Mouse (Mus musculus) layer of hippocampus, postnatal 10 days (tissue): ENCODE measurements around the gene Cdh15. TPM values are rescaled to one million over a fixed set of nuclear protein-coding genes. Genes with fewer than 3 reads are reported as not detected.
A peak's percentile ranks its signal among the peaks of the same experiment; 100 is the strongest.

Experiments used
- DNase-seq, 2 experiments: peaks; one replicate each; pipeline ENCODE4 v3.0.0; 2021; ENCODE audit warnings: low spot score in 2 of 2
- total RNA-seq, 2 experiments: library from RNA; stranded (reverse); gene quantifications; 2 replicates each; pipeline ENCODE4 v1.2.3; 2021

Gene Cdh15
- total RNA-seq, 2 experiments from 2014 or later = 1.5 TPM

DNA sequence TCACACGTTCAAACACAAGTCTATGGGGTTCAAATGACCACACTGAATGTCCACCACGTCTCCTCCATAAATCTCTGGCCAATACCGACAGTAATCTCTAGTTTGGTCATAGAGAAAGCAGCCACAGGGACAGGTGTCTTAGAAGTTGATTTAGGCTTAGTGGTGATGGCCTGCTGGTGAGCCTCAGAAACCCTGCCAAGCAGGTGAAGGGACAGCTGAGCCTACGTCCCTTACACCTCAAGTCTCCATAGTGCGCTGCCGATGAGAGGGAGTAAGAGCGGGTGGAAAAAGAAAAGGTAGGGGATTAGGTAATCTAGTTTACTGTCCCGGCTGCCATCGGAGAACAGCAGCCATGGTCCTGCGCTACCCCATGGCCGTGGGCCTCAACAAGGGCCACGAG is 11.6 kb upstream of the Cdh15 start:
- no peak for DNase-seq

DNA sequence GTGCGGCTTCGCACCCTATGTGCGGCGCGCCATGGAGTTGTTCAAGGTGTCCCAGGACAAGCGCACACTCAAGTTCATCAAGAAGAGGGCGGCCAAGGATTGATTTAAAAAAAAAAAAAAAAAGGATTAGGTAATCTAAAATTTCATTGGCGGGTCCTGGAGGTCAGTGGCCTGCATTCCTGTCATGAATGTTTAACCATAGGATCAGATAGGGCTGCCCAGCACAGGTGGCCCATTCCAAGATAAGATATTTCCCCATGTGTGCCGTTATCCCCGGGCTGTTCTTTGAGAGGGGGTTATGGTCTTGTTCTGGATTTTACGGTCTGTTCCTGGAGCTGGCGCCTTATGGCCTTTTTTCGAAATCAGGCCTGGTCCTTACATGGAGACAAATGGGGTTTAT is 11.1 kb upstream of the Cdh15 start:
- no peak for DNase-seq

DNA sequence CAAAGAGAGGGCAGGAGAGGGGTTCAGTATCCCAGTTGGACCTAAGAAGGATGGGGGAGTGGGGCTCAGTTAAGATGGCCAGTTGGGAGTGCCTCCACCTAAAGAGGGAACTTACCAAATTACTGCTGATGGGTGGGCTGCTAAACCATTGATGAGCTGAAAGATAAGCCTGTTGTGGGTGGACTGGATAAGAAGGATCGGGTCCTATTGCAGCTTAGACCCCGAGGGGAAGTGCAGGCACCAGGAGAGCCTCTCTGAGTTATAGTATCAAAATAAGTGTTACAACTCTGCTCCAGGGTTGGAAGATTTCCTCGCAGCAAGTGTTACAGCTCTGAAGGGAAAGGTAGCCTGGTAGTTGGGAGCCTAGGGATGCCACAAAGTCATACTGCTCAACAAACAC is 3.6 kb upstream of the Cdh15 start:
- no peak for DNase-seq

DNA sequence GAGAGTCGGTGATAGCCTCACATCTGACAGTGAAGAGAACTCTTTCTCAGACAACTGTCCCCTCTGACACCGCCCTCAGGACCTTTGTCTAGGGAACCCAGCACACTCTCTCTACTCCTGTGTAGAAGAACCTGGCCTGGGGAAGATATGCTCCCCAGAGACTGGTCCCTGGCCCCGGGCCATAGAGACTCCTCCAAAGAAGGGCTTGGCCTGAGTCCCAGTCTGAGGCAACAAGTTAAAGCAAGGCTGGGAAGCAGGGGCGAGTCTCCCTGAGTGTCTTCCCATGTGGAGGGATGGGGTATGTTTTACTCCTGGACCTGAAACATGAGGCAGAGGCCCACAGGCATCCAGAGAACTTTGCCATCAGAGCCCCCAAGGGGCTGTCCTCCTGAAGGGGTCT is 2.1 kb upstream of the Cdh15 start:
- no peak for DNase-seq

DNA sequence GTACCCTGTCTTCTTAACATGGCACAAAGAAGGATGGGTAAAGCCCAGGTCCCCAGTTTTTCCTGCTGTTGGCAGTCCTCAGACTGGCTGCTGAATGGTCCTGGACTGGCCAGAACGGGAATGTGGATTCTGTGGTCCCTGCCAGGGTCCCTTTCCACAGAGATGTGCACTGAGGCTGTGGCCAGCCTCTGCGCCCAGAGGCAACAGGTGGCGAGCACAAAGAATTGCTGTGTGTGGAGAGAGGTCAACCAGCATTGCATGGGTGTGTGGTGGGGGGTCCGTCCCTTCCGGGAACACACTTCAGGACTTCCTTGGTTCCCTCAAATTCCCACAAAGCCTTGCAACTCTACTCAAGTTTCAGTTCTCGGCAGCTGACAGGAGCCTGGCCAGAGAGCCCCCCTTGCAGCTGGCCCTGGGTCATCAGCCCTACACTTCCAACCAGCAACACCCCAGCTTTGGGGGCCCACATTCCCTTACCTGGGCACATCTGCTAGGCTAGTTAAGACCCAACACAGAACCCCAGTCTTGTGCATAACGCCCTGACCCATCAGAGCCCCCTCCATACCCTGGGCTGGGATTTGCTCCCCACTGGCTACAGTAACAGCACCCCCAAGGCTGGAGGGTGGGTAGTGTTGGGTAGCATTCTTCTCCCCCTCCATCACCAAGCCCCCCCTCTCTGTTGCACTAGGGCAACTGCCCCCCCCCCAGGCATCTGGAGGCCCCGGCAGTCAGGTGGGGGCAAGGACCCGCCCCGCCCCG is 1.6 kb downstream of the Cdh15 start:
- DNase-seq = no peak

DNA sequence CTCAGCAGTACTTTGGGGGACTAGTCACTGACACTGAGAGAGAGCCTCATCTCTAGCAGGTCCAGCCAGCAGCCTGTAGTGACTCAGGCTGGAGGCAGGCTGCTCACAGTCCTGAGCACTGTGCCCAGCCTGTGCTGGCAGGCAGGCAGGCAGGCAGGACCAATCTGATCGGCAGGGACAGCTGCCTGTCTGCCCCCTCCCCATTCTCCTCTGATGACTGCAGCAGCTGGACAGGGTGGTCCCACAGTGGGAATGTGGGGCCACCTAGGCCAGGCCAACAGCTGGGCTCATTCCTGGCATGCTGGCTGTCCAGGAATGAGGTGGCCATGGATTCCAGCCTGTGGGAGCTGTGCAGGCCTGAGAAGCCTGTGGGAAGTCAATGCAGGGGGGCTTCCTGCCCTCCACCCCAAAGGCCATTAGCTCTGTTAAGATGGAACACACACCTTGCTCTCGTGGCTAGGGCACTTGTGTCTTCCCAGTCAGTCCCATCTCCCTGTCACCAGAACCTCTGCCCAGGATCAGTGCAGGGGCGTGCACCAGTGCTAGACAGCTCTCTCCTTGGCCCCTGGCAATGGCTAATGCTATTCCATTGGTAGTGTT is 3.0 kb downstream of the Cdh15 start:
- no peak for DNase-seq

DNA sequence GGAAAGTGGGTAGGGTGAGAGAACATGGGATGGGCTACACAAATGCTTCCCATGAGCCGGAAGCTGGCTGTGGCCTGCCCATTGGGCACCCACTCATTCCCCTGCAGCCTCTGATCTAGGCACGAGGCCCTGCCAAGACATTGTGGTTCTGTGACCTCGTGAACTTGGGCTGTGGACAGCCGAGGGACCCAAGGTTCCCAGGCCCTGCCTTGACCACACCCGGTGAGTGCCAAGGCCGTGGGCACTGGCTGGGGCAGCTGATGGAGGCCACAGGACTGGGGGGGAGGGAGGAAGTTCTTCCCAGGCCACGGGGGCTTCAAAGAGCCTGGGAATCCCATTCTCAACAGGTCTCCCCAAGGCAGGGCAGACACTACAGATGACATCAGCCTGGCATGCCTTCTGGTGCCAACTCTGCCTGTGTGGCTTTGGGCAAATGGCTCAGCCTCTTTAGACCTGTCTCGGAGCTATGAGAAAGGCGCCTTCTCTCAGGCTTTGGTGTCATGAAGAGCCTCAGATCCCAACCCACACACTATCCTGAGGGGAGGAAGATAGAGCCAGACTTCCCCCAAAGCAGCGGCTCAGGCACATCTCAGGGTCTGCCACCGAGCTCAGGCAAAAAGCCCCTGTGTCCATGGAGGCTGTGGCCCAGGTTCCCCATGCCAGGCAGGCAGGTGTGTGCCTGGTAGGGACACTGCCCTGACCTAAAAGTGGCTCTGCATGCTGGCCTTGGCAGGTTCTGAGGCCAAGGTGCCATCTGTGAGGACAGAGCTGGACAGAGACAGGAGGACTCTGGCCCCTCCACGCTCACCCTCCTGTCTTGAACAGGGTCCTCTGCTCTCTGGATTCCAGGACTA is 4.2 kb downstream of the Cdh15 start:
- DNase-seq = no peak

DNA sequence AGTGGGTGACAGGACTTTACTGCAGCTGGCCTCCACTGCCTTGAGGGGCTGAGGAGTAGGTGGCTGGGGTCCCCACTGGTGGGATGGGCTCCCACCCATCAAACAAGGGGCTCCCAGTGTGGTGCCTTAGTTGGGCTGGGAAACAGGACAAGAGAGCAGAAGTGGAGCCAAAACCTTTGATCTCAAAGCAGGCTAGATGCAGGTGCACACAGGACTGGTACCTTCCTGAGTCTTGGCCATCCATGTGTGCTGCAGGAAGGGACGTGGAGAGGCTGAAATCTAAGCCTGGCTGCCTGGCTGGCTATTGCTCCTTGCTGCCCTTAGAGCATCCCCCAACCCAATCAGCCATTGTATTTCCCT is 4.8 kb downstream of the Cdh15 start:
- DNase-seq = no peak

DNA sequence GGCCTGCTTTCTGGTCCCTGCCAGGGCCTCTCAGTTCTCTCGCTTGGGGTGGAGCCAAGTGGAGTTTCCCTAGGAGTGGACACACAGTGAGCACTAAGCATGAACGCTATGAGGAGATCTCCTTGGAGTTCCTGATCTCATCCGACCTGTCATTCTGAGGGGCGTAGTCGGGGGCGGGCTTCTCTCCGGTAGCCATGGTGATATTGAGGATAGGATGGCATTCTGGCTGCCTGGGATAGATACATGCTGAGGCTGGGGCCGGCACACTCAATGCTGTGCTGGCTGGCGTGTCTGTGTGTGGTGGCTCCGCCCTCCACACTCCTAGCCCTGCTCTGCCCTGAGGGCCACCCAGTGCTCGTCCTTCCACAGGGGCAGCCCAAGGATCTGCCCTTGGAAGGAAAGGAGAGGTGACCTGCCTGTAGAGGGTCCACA is 5.6 kb downstream of the Cdh15 start:
- peak; percentile 37 to 51 for DNase-seq

DNA sequence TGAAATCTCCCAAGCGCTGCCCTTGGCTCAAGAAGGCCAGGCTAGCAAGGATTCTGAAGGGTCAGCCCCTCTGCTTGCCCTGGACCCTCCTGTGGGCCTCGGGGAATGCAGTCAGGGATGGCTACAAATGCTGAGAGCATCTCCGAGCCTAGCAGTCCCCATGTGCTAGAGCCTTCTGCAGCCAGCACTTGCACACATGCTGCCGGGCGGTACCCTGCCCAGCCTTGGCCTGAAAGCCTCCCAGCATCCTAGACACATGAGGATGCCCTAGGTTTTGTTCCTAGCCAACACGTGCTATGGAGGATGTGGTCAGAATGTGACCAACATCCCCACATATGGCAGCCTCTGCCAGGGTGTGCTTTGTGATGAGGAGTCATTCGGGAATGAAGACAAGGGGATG is 6.6 kb downstream of the Cdh15 start:
- no peak for DNase-seq

DNA sequence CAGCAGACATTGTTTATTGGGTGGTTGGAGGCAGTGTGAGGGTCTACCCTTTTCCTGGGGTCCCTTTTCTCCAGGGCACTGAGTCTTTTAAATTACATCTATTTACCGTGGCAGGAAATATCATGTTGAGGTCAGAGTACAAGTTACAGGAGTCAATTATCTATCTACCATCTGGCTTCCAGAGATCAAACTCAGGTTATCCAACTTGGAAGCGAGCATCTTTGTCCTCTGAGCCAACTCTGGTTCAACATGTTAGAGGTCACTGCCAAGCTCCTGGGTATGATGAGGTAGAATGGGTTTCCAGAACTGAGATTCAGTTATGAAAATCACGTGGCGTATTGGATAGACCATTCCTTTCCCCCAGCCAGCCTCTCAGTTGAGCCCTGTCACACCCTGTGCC is 7.4 kb downstream of the Cdh15 start:
- no peak for DNase-seq

DNA sequence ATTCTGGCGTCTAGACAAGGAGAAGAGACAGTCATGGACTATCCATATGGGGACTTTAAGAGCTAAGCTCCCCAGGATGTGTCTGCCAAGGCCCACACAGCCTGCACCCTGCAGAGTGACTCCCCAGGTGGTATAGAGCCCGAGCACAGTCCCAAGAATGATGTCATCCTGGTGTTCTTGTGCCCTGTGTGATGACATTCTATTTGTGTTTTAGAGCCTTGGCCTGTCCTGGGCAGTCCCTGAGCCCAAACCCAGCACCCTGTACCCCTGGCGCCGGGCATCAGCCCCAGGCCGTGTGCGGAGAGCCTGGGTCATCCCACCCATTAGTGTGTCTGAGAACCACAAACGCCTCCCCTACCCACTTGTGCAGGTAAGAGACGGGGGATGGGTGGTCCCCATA is 8.5 kb downstream of the Cdh15 start:
- no peak for DNase-seq

DNA sequence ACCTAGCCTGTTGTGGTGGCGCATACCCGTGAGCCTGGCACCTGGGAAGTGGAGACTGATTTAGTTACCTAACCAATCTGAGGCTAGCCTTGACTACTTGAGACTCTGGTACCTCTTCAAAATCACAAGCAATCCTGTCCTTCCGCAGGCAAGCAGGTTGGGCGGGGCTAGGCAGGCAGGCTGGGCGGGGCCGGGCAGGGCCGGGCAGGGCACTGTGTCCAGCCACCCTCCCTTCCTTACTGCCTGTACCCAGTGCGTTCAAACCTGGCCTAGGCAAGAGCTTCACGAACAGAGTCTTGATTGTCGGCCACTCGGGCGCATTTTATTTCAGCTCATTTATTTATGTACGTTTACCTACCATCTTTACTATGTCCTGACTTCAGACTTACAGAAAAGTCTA is 12.1 kb downstream of the Cdh15 start:
- no peak for DNase-seq

DNA sequence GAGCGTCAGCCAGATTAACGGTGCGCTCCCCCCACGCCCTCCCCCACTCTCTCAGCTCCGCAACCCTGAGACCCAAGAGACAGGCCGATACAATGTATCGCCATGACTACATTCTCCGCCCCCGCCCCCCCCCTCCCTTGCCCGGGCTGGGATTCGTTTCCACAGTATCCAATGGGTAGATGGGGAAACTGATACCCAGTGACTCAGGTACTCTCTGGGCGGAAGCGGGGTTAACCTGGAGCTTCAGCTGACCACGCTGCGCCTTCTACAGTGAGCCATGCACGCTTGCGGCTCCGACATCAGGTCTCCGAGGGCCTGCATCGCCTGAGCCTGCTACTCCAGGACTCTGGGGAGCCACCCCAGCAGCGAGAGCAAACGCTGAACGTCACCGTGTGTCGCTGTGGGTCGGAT is 17.0 kb downstream of the Cdh15 start:
- DNase-seq = no peak

DNA sequence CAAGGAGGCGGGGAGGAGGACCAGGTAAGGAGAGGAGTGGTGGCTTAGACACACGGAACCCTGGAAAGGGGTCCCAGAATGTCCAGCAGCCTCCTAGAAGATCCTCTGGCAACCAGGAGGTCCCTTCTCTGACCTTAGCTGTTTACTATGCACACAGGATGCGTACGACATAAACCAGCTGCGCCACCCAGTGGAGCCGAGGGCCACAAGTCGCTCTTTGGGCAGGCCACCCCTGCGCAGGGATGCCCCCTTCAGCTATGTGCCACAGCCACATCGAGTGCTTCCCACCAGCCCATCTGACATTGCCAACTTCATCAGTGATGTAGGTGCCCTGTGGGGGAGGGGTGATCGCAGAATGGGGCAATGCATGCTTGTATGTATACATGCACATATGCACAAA is 17.7 kb downstream of the Cdh15 start:
- peak; percentile 19 to 44 for DNase-seq

DNA sequence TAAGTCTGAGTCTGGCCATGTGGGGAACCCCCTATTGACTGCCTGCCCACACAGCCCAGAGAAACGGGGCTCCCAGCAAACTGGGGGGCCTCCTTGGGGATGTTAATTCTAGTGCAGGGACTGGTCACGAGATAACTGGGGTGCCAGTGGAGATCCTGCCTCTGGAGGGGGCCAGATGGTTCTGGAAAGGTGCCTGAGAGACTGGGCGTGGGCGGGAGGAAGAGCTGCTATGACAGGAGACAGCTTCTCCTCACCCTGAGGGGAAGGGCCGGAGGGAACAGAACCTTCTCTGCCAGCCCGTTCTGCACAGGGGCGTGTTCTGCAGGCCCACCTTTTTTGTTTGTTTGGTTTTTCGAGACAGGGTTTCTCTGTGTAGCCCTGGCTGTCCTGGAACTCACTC is 18.5 kb downstream of the Cdh15 start:
- DNase-seq = no peak

DNA sequence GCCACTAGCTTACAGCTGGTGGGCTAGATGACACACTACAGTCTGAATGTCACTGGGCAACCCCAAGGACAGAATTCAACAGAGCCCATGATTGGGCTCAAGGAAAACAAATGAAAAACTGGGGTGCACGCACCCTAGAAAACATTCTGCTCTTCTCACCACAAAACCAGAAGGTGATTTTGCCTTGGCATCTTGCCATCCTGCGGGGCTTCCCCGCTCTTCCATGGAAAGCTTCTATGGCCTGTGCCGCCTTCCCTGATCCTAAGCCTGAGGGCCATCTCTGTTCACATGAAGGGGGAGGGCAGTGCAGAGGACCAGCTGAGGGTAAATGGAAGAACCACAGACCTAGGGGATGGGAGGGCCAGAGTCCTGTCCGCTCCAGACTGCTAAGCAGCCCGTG is 20.2 kb downstream of the Cdh15 start:
- DNase-seq = no peak

DNA sequence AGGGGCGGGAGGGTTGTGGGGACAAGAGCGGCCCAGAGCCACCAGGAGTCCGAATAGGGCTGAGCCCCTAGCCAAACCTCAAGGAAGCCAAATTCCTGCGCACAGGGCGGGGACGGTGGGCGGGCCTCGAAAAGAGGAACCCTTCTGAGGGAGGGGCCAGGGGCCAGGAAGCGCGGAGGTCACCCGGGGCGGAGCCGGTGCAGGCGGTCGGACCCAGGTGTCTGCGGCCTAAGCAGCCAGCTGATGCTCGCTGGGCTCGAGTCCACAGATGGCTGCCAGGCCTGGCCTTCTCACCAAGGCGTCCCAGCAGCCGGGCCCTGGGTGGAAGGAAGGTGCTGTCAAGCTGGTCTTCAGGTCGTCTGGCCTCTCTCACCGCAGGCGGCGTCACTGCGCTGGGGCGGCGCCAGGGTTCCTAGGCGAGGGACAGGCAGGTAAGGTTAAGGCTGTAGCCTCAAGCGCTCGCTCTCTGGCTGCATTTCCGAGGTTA is 22.7 kb downstream of the Cdh15 start:
- DNase-seq = no peak

DNA sequence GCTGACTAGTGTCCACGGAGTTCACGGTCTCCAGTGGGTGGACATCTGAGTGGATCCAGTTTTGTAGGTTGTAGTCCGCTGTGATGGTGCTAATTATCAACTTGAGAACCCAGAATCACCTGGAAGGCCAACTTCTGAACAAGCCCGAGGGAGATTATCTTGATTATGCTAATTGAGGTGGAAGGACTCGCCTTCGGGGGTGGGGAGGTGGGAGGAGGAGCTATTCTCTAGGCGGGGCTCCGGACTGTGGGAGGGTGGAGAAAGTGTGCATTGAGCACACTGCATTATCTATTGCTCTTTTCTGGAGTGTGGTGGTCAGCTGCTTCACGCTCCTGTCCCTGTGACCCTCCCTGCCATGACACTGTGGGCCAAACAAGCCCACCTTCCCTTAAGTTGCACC is 23.9 kb downstream of the Cdh15 start:
- DNase-seq = no peak

DNA sequence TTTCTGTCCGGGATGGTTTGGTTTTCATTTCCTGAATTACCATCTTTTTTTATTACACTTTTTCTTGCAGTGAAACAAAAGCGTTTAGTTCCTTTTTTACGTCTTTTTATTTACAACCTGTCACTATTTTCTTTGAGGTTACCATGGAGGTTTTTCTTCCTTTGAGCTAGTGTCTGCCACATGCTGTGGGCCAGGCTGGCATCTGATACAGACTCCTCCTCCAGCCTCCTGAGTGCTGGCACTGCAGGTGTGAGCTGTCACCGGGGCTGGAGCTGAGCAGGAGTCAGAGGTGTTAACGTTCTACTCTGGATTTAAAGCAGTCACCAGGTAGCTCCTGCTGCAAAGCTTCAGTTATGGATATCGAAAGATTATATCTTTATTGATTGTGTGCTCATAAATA is 25.4 kb downstream of the Cdh15 start:
- DNase-seq = no peak

DNA sequence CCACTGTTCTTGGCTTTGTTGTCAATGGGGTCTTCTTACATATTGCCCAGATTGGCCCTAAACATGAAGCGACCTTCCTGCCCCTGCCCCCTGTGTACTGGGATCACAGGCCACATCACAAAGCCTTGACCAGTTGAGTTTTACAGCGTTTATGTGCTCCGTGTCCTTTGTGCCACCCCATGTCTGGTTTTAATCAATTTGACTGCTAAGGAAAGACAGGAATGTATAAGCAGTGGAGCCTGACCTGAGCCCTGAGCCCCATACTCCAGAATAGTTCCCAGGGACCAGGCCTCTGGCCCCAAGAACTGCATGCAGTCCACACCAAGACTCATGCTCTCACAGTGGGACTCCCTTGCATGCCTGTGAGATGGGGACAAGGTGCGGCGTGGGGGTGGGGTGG is 27.4 kb downstream of the Cdh15 start:
- no peak for DNase-seq

DNA sequence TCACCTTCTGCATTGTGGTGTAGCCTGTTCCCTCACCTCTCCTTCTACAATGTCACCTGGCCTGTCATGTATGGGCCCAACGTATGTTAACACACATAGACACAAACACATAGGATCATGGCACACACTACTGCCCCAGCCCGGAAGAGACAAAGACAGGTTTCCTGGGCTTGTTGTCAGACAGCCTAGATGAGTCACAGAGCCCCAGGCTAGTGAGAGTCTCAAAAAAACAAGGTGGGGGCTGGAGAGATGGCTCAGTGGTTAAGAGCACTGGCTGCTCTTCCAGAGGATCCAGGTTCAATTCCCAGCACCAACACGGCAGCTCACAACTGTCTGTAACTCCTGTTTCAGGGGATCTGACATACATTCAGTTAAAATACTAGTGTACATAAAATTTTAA is 30.5 kb downstream of the Cdh15 start:
- DNase-seq = no peak
